Mouse (Mus musculus) megakaryocyte, embryonic 14.5 days (primary cell): ENCODE results near the gene Abcb6.

ENCODE experiments used
- FLI1 ChIP-seq: IDR thresholded peaks from 2 replicates; pipeline ENCODE4 v1.6.1; 2012; ENCODE audit warnings: low read length, inconsistent platforms, mixed read lengths
- GATA1 ChIP-seq: IDR thresholded peaks from 3 replicates; pipeline ENCODE4 v1.6.1; 2012; ENCODE audit warnings: mixed read lengths, low read length, inconsistent platforms, borderline replicate concordance

GRCm38 (mm10) chr1:75190577-75190976, 10.4 kb upstream of the Abcb6 start:
- TF ChIP-seq GATA1 = no peak
- TF ChIP-seq FLI1 = no peak
